Mouse (Mus musculus) neural tube, embryonic 15.5 days (tissue): ENCODE results near the gene Mapk9. TPM values are rescaled to one million over a fixed set of nuclear protein-coding genes. Genes with fewer than 3 reads are reported as not detected.

Source experiments
- ATAC-seq: fragments of 200-750 bp; cut with Nextera tagmentation; 2 replicates; pipeline ENCODE4 v1.8.0; 2017; ENCODE audit warnings: mild to moderate bottlenecking, moderate TSS enrichment, moderate library complexity; ENCODE audit not compliant: low FRiP score
- H3K27ac ChIP-seq: fragments of 300-500 bp; sonication (generic); replicated peaks from 2 replicates; pipeline ENCODE4 v1.5.1; 2015; ENCODE audit warnings: mild to moderate bottlenecking, inconsistent platforms
- H3K27me3 ChIP-seq: fragments of 300-500 bp; sonication (generic); replicated peaks from 2 replicates; pipeline ENCODE4 v1.6.1; 2015; ENCODE audit warnings: inconsistent platforms
- H3K36me3 ChIP-seq: fragments of 300-500 bp; sonication (generic); 2 replicates; pipeline ENCODE4 v1.6.1; 2015; ENCODE audit warnings: inconsistent platforms
- H3K4me1 ChIP-seq: fragments of 300-500 bp; sonication (generic); 2 replicates; pipeline ENCODE4 v1.6.1; 2015; ENCODE audit warnings: inconsistent platforms
- H3K4me2 ChIP-seq: fragments of 300-500 bp; sonication (generic); 2 replicates; pipeline ENCODE4 v1.6.1; 2015; ENCODE audit warnings: inconsistent platforms, mild to moderate bottlenecking, moderate library complexity
- H3K4me3 ChIP-seq: fragments of 300-500 bp; sonication (generic); replicated peaks from 2 replicates; pipeline ENCODE4 v1.5.1; 2015; ENCODE audit warnings: mild to moderate bottlenecking, inconsistent platforms
- H3K9ac ChIP-seq: fragments of 300-500 bp; sonication (generic); replicated peaks from 2 replicates; pipeline ENCODE4 v1.6.1; 2015; ENCODE audit warnings: mild to moderate bottlenecking, inconsistent platforms
- H3K9me3 ChIP-seq: fragments of 300-500 bp; sonication (generic); replicated peaks from 2 replicates; pipeline ENCODE4 v1.6.1; 2016; ENCODE audit warnings: inconsistent platforms
- WGBS: fragments of 180-500 bp; shearing (Covaris S2); methylation state at CpG from one replicate; pipeline ENCODE4 v1.1.7; 2015; ENCODE audit warnings: mixed read lengths; 5-methylcytosine and 5-hydroxymethylcytosine counted together
- microRNA-seq: library from miRNA; unstranded; fragments of <30 nt; microRNA quantifications from one replicate; pipeline ENCODE4, GENCODE M21; 2017
- polyA plus RNA-seq: library from polyadenylated mRNA; unstranded; fragments of >200 nt; fragmentation: Nextera tagmentation; extraction: Ambion mirVana; gene quantifications from 2 replicates; pipeline ENCODE4 v1.2.1, GENCODE M21; 2015

Gene Mapk9
- polyA plus RNA-seq, 1 experiment from 2014 or later = 73.5 TPM

DNA sequence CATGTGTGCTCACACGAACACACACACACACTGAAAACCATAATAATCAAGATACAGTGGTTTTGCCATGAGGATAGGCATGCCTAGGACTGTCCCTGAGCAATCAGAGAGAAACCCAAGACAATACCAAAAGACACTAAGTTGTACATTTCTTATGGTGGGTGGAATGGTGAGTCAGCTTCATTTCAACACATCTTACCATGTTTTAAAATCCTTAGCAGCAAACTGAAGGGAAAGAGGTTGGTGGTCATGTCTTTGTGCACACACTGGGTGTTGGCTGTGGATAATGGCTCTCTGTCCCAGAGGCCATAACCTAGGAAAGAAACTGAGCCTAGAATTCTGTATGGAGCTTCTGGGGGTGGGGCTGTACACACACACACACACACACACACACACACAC is 87.3 kb downstream of the Mapk9 start:
- H3K9me3 ChIP-seq = no peaks in the 10 kb centered on the region
- no peak for ATAC-seq
- no peak overlapping the region for H3K27ac ChIP-seq
- no peaks in the 10 kb centered on the region for H3K36me3 ChIP-seq
- no peak overlapping the region for H3K9ac ChIP-seq
- no peaks in the 10 kb centered on the region for H3K27me3 ChIP-seq
- H3K4me2 ChIP-seq = no peak overlapping the region
- H3K4me3 ChIP-seq = no peak overlapping the region
- peaks cover 25% of the 10 kb centered on the region for H3K4me1 ChIP-seq
- WGBS = 75% methylated on average over 1 of the region's 1 CpGs

DNA sequence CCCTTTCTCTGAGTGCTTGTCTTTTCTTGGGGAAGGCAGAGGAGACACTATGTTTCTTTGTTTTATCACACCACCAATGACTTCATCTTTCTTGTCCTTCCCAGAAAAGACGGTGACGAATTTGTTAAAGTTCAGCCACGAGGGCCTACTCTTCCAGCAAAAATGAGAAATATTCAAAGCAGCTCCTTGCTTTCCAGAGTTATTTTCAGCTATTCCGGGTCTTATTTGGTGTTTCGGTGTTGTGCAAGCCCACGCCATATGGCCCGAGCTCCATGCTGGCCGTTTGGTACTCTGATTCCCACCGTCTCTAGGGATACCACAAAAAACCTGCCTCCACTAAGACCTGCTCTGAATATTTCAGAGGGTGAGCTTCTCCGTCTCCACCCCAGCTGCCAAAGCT is 87.8 kb downstream of the Mapk9 start:
- 47% methylated on average over 10 of the region's 10 CpGs for WGBS
- peaks cover 26% of the 10 kb centered on the region for H3K4me1 ChIP-seq
- no peak overlapping the region for H3K4me3 ChIP-seq
- H3K9ac ChIP-seq = no peak overlapping the region
- no peak overlapping the region for H3K4me2 ChIP-seq
- no peaks in the 10 kb centered on the region for H3K9me3 ChIP-seq
- no peak for ATAC-seq
- H3K27me3 ChIP-seq = no peaks in the 10 kb centered on the region
- H3K36me3 ChIP-seq = no peaks in the 10 kb centered on the region
- 0 out of 2 replicates have a peak overlapping the region, but pooled peaks have one; percentile 18 for H3K27ac ChIP-seq

Small RNA genes within 50 kb of the gene (microRNA-seq; reads per million reads assigned to microRNA genes)
- not detected for gene Gm23492

Other genes starting within 250 kb of the Mapk9 start
- 1.7 and 2.1 TPM in 2 replicates for gene Flt4, start 237.5 kb upstream of the Mapk9 start, polyA plus RNA-seq
- not detected in 2 replicates for gene Scgb3a1, start 183.1 kb upstream of the Mapk9 start, polyA plus RNA-seq
- gene Cnot6, start 134.0 kb upstream of the Mapk9 start, polyA plus RNA-seq = 31.2 and 34.6 TPM in 2 replicates
- gene Gfpt2, start 52.6 kb upstream of the Mapk9 start, polyA plus RNA-seq = 5.3 and 6.3 TPM in 2 replicates
- 25.2 and 31.0 TPM in 2 replicates for gene Rasgef1c, start 55.1 kb downstream of the Mapk9 start, polyA plus RNA-seq
- gene Rnf130, start 178.6 kb downstream of the Mapk9 start, polyA plus RNA-seq = 56.8 and 58.5 TPM in 2 replicates